Mouse (Mus musculus): ENCODE results near the gene Mical2.

The Mical2 gene

DNA sequence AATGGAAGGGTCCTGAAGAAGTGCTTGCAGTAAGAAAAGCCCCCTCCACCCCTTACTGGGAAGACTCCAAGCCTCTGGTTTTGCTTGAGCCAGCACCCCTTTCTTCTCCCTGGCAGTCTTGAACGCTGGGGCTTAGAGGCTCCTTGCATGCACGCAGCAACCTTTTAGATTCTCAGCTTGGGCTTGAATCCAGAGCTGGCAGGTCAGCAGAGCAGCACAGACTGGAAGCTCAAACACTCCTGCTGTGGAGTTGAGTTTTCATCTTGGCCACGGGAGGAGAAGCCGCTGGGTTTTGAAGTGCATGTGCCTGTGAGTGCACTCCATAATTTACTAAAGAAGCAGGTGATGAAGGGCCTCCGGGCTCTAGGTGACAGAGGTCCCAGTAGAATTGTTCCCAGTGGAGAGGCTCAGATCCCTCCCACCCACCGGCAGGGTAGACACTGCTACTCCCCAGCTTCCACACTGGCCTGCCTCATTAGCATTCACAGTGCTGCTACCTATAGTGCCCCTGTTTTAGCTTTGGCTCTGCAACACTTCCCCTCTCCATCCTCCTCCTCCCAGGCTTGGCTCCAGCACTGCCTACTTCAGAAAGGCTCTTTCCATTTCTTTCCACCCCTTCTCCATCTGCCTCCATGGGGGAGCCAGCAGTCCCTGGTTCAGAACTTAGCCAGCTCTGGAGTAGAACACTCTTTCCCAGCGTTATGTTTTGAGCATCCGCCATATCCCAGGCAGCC, 15.7 kb downstream of the Mical2 start:
- DNase-seq (ENCODE audit: low spot score): no peak

DNA sequence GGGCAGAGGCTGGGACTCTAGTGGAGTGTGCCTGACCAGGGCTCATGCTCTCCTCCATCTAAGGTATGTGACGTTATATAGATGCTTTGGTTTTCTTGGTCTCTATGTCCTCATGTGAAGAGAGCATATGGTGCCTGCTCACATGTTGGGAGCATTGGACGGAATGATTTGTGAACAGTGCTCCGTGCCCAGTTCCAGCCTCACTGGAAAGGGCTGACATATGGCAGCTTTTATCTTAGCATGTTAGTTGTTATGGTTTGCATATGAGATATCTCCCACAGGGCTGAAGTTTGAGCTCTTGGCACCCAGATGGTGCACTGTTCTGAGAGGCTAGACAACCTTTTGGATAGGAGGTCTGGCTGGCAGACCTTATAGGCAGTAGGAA, 16.3 kb downstream of the Mical2 start:
- no peak for DNase-seq (ENCODE audit: low spot score)

DNA sequence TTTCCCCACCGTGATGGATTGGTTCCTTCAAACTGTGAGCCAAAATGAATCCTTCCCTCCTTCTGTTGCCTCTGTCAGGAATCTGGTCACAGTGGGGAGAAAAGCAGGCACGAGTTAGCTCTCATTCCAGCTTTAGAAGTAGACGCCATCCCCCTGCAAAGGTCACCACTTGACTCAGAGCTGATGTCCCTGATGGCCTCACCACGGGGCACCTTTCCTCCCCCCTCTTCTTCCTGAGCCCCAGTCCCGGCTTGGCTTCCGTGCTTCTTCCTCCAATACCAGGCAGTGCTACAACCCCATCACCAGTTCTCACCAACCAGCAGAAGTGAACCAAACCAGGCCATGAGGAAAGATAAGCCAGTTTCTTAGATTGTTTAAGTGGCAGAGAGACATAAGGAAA, 16.9 kb downstream of the Mical2 start:
- DNase-seq (ENCODE audit: low spot score): no peak

DNA sequence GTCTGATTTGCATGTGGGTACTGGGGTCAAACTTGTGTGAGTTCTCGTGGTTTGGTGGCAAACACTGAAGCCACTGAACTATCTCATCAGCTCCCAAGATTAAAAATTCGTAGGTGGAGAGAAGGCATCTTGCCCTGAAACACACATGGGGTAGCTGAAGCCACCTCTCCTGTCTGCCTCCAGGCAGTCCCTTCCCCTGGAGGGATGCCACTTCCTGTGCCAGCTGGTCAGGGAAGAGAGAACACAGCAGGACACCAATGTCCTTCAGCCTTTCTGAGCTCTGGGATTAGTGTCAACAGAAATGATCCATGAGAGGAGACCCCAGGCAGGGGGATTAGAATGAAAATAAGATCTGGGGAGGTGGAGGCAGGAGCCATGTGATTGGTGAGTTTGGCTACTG, 18.4 kb downstream of the Mical2 start:
- no peak for DNase-seq (ENCODE audit: low spot score)

DNA sequence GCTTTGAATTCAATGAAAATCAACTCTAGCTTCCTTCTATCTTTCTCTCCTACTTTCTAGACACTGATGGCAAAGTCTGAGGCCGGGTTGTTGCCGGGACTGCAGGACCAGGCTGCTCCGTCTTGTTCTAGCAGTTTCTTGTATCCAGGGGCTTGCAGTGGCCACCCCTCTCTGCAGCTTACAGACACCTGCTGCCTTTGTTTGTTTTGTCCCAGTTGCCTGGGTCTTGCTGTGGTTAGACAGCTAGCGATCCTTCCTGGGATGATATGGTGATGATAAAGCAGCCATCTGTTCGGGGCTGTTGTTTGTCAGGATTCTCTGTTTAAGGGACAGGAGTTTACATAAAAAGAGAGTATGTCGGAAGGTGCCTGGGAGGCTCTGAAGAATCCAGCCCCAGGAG, 19.0 kb downstream of the Mical2 start:
- DNase-seq (ENCODE audit: low spot score): no peak

DNA sequence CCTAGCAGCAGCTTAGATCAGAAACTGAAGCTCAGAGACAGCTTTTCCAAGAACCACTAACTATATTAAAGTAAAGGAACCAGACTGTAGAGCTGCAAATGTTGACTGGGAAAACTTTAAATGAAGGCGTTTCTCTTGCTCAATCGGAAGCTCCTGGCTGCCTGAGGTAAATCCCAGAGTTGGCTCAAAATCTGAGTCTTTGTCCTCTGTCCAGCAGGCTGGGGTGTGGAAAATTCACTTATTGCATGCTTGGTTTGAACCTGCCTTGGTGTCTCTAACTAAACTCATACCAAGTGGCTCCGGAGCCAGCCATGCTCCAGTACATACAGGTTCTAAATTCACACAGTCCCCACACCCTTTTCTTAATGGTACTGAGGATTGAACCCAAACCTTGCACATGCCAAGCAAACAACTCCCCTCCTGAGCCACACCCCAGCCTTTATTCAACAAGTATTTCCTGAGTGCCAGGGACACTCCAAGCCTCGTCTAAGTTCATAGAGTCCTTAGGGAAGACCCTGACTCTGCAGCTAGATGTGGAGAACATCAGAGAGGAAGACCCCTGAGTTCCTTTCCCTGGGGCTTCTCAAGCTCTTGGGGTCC, 20.3 kb downstream of the Mical2 start:
- no peak for DNase-seq (ENCODE audit: low spot score)

DNA sequence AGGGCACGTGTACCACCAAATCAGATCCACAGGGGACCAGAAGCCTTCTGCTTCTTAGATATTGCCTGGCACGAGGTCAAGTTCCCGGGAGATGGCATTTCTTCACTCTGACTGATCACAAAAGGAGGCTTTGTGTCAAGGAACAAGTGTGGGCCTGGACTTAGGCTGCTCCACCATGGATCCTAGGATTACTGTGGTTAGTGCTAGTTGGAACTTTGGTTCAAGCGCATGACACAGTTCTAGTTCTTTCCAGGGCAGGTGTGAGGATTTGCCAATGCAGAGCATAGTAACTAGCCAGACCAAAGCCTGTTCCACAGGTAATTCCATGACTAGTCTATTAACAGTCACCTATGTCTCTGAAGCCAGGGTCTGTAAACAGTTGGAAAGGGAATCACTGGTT, 20.8 kb downstream of the Mical2 start:
- DNase-seq (ENCODE audit: low spot score): no peak

DNA sequence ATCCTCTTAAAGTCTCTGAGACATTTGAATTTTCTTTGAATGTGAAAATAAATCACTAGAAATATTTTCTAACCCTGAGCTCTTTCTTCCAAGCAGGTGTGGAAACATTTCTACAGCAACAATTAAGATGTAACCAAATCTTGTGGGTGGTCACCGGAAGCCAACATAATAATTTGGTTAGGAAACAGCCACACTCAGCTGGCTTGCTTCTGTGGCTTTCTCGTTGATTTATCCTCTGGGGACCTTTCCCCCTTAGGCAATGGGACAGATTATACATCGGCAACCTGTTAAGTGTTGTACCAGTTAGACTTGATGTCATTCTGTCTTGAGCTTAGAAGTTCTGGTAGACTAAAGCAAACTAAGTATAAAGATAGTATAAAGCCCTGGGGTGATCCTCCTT, 22.2 kb downstream of the Mical2 start:
- no peak for DNase-seq (ENCODE audit: low spot score)

DNA sequence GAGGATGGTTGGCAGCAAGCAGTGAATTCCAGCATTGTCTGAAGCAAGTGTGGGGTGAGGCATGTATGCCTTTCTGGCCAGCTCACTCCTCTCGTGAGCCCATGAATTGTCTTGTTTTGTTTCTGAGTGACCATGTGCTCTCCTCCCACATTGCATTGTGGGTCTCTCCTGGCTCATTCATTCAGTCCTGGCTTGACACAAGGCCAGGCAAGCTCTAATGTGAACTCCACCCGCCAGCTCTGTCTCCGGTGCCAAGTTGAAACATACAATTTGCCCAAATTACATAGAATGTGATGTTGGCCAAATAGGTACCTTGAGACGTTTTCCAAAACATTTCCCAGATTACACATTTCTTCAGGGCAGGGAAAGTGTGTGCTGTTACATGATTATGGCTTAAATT, 23.8 kb downstream of the Mical2 start:
- DNase-seq (ENCODE audit: low spot score): no peak

DNA sequence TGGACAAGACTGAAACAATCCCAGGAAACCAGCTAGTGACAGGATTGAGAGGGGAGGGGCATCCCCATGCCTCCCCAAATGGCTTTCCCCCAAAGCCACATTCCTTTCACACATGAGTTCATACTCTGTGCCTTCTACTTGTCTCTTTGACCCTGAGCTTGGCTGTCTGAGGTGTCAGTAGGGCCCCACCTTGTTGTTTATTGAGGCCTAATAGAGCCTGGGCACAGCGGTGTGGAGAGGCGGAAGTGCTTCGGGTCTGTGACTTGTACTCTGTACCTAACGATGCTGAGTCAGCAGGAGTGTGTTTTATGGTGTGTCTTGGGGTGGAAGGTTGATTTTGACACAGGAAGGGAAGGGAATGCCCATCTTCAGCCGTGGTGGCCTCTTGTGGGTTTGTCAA, 26.4 kb downstream of the Mical2 start:
- DNase-seq (ENCODE audit: low spot score): no peak

DNA sequence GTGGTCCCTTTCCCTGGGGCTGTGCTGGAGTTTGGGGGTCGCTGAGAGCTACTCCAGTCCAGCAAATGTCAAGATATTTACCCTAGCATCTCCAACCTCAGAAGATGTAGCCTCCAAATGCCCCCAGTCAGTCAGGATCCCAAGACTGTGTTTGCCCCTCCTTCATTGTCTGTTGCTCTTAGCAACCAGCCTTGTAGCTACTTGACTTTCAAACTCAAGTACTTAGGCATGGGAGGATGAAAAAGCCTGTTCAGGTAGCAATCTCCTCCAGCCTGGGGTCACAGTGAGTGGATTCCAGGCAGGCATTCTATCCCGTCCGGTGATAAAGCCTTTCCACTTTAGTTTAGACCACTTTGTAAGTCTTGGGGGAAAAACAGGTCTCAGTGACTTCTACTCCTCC, 28.6 kb downstream of the Mical2 start:
- no peak for DNase-seq (ENCODE audit: low spot score)

DNA sequence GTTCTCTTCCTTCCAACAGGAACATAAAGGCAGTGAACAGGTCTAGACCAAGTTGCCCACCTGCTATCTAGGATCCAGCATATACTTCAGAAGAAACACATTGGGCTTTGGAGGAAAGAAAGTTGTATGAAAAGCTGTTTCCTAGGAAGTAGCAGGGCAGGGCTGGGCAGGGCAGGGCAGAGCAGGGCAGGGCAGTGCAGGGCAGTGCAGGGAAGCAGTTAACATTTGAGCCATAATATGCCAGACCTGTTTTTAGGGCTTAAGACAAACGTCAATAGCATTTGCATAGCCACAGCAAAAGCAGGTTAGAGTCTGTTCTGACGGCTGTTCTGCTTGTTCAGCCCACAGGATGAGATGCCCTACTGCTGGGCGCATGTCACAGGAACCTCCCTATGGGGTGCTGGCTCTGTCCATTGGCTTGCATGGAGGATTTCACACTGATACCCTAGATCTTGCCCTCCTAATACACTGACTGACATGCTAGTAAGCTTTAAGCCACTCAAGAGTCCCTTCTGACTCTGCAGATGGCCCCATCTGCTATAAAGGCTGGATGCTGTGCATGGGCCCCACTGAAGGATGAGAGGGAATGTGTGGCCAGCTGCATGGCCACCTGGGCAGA, 29.7 kb downstream of the Mical2 start:
- DNase-seq (ENCODE audit: low spot score): no peak

DNA sequence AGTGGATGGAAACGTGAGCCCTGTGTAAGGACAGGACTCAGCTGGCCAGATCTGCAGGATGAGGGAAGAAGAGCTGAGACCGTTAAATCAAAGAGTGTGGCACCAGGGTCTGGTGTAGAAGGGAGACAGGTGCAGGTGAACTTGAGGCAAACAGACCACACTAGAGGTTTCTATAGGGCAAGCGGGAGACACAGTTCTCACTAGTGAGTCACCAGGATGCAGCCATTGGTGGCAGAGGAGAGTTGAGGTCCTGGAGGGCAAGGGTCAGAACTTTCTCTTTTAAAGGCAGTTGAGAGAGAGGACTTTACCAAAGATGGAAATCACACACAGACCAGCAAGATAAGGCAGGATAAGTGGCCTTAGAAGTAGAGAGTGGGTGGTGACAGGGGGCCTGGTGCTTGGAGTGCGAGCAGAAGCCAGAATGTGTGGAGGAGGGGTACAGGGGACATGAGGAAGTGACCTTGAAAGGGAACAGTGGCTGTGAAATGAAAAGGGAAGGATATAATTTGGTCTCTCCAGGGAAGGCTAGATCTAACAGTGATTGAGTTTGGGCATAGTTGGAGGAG, 32.8 kb downstream of the Mical2 start:
- no peak for DNase-seq (ENCODE audit: low spot score)

DNA sequence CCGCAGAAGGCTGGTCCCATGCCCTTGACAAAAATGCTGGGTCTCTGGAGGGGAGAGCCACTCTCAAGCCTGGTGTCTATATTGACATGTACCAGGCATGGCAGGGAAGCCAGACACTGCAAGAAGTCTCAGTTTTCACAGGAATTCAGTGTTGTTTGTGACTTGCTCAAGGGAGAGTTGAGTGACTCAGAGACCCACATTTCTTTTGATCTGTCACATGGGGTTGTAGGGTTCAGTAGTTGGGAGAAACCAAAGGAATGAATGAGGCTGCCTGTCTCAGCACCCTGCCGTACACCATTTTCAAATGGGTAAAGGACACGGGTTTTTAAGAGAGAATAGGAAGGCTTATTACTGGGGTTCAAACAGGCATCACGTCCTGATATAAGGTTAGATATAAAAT, 33.6 kb downstream of the Mical2 start:
- no peak for DNase-seq (ENCODE audit: low spot score)

DNA sequence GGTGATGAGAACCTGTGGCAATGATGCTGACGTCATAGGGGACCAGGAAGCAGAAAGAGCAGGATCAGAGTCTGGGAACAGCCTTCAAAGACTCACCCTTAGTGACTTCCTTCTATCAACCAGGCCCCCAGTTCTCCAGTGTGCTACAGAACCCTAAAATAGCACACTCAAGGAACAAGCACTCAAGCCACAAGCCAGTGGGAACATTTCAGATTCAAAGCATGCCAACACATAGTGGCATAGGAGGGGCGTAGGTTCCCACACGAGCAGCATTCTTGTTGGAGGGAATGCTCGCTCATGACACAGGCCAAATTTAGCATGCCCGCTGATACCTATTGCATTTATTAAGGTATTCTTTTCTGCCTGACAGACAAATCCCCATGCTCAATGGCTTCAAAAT, 35.5 kb downstream of the Mical2 start:
- DNase-seq (ENCODE audit: low spot score): no peak

DNA sequence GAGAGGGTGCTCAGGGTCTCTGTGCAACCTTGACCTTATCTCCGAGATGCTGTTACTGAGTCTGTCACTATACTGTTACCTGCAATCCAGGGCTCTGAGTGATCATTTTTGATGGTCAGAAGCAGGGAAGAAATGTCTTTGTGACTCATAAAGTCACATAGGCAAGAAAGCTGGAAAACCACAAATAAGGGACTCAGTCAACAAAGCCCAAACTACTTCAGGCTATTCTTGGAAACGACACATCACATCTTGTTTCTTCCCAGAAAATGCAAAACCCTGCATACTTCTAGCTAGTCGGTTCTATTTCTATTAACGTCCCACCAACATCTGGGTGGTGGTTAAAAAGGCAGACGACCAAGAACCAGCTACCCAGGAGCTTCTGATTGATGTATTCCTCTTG, 41.6 kb downstream of the Mical2 start:
- DNase-seq (ENCODE audit: low spot score): no peak

DNA sequence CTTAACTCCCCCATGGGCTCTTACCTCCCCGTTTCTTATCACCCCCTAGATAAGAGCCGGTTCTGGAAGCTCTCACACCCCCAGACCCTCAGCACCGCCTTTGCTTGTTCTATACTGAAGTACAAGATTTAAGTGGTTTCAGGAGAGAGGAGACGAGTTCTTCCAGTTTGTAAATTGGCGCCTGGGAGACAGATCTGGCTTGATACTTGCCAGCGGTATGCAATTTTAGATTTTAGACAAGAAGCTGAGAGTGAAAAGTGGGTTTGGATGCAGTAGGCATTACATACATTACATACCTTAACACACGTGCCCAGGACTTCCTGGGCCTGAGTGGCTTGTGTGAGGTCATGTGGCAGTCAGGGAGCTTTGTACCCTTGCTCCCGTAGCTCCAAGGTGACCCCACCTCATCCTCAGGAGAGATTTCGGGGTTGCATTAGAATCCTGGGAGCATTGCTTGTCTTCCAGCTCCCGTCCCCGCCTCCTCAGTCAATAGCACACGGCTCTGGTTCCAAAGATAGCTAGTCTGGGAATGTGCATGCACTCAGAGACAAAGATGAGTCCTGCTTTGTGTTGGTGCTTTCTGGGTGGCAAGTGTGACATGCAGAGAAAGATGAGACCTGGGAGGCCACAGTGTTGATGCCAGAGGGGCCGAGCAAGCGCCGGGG, 43.2 kb downstream of the Mical2 start:
- no peak for DNase-seq (ENCODE audit: low spot score)

DNA sequence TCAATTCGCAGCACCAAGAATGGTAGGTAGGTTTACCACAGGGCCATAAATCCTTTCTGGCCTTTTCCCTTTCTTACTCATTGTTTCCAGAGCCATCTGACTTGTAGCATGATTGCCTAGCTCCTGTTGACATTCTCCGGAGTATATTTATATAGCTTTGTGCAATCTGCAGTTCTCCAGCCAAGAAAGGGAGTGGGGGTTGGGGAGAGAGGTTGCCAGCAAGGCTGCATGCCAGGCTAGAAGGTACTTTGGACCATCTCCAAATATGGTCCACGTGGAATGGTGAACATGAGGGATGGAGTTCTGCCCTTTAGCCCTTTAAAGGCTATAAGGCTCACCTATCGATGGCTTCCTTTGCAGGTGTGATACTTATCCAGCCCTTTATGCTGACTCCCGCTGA, 45.2 kb downstream of the Mical2 start:
- no peak for DNase-seq (ENCODE audit: low spot score)

DNA sequence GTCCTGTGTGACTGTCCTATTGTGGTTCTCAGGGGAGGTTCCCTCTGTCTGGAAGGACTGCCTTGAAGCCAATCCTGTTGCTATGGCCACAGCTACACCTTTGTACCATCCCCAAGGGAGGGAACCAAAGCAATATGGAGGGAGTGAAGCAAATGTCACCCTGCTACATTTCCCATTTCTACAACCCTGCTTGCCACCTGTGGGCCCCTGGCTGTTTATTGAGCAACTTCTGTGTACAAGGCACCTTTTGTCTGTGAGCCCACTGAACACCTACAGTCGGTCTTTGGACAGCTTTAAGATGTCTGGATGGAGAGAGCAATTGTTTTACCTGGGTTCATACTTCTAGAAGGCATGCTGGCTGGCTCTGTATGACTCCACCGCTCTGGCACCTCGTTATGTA, 46.0 kb downstream of the Mical2 start:
- DNase-seq (ENCODE audit: low spot score): no peak

DNA sequence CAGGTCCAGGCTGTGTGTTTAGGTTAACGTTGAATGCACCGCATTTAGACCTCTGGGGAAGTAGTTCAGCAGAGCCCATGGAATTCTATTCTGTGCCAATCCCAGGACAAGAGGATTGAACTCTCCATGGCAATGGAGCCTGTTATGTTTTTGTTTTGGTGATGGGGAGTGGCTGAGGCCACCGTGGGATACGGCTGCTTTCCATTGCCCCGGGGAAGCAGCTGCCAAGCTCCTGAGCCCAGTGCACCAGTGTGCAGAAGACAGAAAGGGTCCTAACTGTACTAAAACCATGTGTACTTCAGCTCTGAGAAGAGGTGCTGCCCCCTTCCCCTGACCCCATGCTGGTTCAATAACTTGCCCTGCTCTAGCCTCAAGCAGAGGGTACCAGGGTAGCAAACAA, 47.0 kb downstream of the Mical2 start:
- DNase-seq (ENCODE audit: low spot score): no peak

DNA sequence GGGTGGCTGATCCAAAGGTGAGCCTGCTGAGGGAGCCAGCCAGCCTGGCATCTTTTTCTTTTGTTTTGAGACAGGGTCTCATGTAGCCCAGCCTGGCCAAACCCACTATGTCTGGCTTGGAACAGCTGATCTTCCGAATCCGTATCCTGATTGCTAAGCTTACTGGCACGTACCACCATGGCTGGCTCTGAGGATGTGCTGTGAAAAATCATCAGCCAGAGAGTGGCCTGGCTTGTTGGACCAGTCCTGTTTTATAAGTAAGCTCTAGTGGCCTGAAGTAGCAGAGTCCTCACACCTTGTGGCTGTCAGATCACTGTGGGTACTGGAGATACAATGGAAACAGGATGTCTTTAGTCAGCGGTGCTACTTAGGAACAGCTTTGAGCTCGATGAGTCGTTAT, 47.8 kb downstream of the Mical2 start:
- DNase-seq (ENCODE audit: low spot score): no peak

DNA sequence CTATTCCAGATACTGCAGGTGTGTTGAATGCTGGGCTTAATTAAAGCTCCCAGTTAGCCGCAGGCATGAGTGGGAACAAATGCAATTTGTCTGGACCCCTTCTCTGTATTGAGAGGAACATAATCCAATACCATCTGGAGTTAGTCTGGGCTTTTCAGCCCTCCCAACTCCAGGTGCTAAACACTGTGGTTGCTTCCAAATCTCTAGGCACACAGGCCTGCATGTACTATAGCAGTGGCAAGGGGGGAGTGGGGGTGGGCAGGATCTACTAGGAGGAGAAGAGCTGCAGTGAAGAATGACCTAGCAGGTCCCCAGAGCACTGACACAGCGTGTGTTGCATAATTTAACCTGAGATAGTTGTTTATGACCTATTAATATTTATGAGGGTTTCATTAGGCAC, 49.0 kb downstream of the Mical2 start:
- no peak for DNase-seq (ENCODE audit: low spot score)

DNA sequence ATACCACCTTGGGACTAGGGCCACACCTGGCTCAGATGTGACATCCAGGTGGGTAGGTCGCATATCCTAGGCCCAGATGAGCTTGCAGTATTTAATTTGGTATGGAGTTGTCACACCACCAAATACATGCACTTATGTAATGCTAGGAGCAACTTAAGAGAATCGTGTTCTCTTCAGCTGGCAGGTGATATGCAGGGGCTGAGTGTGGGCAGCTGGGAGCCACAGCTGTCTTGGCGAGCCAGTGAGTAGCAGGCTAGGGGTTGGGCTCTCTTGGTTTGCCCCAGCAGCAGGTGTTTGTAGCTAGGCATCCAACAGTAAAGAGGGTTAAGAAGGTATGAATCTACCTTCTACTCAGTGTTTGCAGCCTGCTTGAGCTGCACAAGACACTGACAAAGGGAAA, 49.4 kb downstream of the Mical2 start:
- no peak for DNase-seq (ENCODE audit: low spot score)

Data from MN1 (cell line).